Mouse (Mus musculus) gastrocnemius, postnatal 10 days (tissue): ENCODE measurements around the gene A630010A05Rik. TPM values are rescaled to one million over a fixed set of nuclear protein-coding genes. Genes with fewer than 3 reads are reported as not detected.
"Not testable (repeated sequence)": the region's sequence is repeated elsewhere in the genome, so short reads cannot be mapped to it uniquely, and the experiment has no call there.

ENCODE experiments used
- DNase-seq: peaks from one replicate; pipeline ENCODE4 v3.0.0; 2021; ENCODE audit warnings: mixed read lengths
- long read RNA-seq, 2 experiments: library from polyadenylated mRNA; stranded (forward); transcript quantifications; one replicate each; pipeline ENCODE4 v2.0.0; 2021
- total RNA-seq, 2 experiments: library from RNA; stranded (reverse); gene quantifications; 2 replicates each; pipeline ENCODE4 v1.2.3; 2021

The A630010A05Rik gene
- not detected for total RNA-seq
- long read RNA-seq, experiment 1: 0 reads
- long read RNA-seq, experiment 2: 0 reads

DNA sequence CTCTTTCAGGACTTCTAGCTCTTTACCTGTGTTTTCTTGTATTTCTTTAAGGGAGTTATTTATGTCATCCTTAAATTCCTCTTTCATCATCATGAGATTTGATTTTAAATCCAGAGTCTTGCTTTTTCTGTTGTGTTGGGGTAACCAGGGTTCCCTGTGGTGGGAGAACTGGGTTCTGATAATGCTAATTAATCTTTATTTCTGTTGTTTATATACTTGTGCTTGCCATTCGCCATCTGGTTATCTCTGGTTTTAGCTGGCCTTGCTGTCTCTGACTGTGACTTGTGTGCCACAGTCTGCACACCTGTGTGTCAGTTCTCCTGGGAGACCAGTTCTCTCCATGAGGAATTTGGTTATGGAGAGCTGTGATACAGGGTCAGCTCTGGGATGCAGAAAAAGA lies at the start of gene A630010A05Rik:
Gene A630010A05Rik (plus strand): TSS at position 301 of the 400 bp plus-strand sequence.
- DNase-seq: no peak

DNA sequence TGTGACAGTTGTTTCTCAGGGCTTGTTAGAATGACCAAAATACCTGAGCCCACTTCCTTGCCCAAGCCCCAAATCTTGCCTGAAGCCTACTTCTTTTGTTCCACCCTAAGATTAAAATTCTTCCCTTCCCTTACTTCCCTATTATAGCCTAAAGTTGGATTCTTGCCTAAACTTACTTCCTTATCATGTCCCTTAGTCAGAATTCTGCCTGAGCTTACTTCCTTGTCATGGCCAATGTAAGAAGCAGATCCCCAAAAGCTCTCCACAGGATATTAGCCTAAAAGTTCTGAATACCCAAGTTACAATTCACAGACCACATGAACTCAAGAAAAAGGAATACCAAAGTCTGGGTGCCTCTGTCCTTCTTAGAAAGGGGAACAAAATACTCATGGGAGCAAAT lies 26.4 kb upstream of the A630010A05Rik start:
- DNase-seq: no peak

DNA sequence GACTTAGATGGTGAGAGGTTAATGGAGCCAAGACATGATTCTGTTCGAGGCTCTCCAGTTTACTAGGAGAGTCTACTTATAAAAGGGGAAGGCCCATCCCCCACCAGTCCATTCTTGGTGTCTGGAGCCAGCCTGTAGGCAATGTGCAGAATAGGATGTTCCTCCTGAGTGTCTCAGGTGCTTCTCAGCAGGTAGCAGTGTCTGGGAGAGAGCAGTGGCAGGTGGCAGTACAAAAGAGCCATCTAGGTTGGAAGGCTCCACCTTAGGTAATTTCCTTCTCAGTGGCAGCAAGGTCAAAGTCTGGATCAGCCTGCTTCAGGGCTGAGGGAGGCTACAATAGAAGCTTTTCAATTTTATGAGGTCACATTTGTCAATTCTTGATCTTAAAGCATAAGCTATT lies 4.9 kb upstream of the A630010A05Rik start:
- DNase-seq: not testable (repeated sequence)

Other genes with a start within 250 kb of the A630010A05Rik start
- gene Fopnl, start 244.9 kb upstream of the A630010A05Rik start, total RNA-seq: 10 to 100 TPM; 60.0 to 65.4 TPM
- gene Abcc1, start 200.8 kb upstream of the A630010A05Rik start, total RNA-seq: 10 to 100 TPM; 30.2 to 37.6 TPM